Mouse (Mus musculus): Measurements from ENCODE around the gene Tpd52l2.

The Tpd52l2 gene

GRCm38 (mm10) chr2:181487338-181488277 lies 9.3 kb upstream of the Tpd52l2 start:
- in situ Hi-C loops (cut with MseI, MboI): no loop called here

GRCm38 (mm10) chr2:181491432-181492205 lies 5.3 kb upstream of the Tpd52l2 start:
- in situ Hi-C loops (cut with MseI, MboI): loop anchor here in 1 of 2 experiments (5.0 kb wide), 1 partner anchor 104 kb away; no protein-coding TSS in a partner anchor

- in situ Hi-C loops (cut with MseI, MboI): loop anchor here in 1 of 2 experiments (5.0 kb wide), 1 partner anchor 105 kb away; no protein-coding TSS in a partner anchor
These were observed 4.7 kb upstream of the Tpd52l2 start for GRCm38 (mm10) chr2:181492206-181492605.

GRCm38 (mm10) chr2:181493156-181493927 lies 3.6 kb upstream of the Tpd52l2 start, which contains the start of gene Abhd16b:
Abhd16b (plus strand) TSS chr2:181493206.
- in situ Hi-C loops (cut with MseI, MboI): loop anchor here in 1 of 2 experiments (5.0 kb wide), 1 partner anchor 106 kb away; no protein-coding TSS in a partner anchor

- in situ Hi-C loops (cut with MseI, MboI): loop anchor here in 1 of 2 experiments (5.0 kb wide), 1 partner anchor 107 kb away; no protein-coding TSS in a partner anchor
These were observed 2.5 kb upstream of the Tpd52l2 start for GRCm38 (mm10) chr2:181494266-181494945.

GRCm38 (mm10) chr2:181495845-181496244 lies 1.1 kb upstream of the Tpd52l2 start:
- in situ Hi-C loops (cut with MseI, MboI): loop anchor here in 1 of 2 experiments (5.0 kb wide), 1 partner anchor 104 kb away; no protein-coding TSS in a partner anchor

- in situ Hi-C loops (cut with MseI, MboI): loop anchor here in 1 of 2 experiments (5.0 kb wide), 1 partner anchor 104 kb away; no protein-coding TSS in a partner anchor
These were observed 661 bp upstream of the Tpd52l2 start for GRCm38 (mm10) chr2:181496281-181496680.

GRCm38 (mm10) chr2:181497548-181497875 lies 570 bp downstream of the Tpd52l2 start:
- in situ Hi-C loops (cut with MseI, MboI): loop anchor here in 1 of 2 experiments (5.0 kb wide), 1 partner anchor 105 kb away; no protein-coding TSS in a partner anchor

- in situ Hi-C loops (cut with MseI, MboI): loop anchor here in 1 of 2 experiments (5.0 kb wide), 1 partner anchor 106 kb away; no protein-coding TSS in a partner anchor
These were observed 1.7 kb downstream of the Tpd52l2 start for GRCm38 (mm10) chr2:181498644-181499043.

GRCm38 (mm10) chr2:181509191-181509590 lies 12.2 kb downstream of the Tpd52l2 start:
- in situ Hi-C loops (cut with MseI, MboI): no loop called here

- in situ Hi-C loops (cut with MseI, MboI): no loop called here
These were observed 14.3 kb downstream of the Tpd52l2 start for GRCm38 (mm10) chr2:181511231-181511630.

- in situ Hi-C loops (cut with MseI, MboI): no loop called here
These were observed 22.3 kb downstream of the Tpd52l2 start for GRCm38 (mm10) chr2:181519201-181519600.

GRCm38 (mm10) chr2:181520118-181520935 lies 23.4 kb downstream of the Tpd52l2 start, which contains the start of gene Dnajc5:
Dnajc5 (plus strand) TSS chr2:181520485.
- in situ Hi-C loops (cut with MseI, MboI): no loop called here

GRCm38 (mm10) chr2:181520936-181521227 lies 23.9 kb downstream of the Tpd52l2 start:
- in situ Hi-C loops (cut with MseI, MboI): no loop called here

- in situ Hi-C loops (cut with MseI, MboI): no loop called here
These were observed 24.5 kb downstream of the Tpd52l2 start for GRCm38 (mm10) chr2:181521491-181521890.

- in situ Hi-C loops (cut with MseI, MboI): no loop called here
These were observed 25.9 kb downstream of the Tpd52l2 start for GRCm38 (mm10) chr2:181522811-181523210.

- in situ Hi-C loops (cut with MseI, MboI): no loop called here
These were observed 28.6 kb downstream of the Tpd52l2 start for GRCm38 (mm10) chr2:181525526-181525925.

GRCm38 (mm10) chr2:181529076-181529475 lies 32.1 kb downstream of the Tpd52l2 start:
- in situ Hi-C loops (cut with MseI, MboI): no loop called here

GRCm38 (mm10) chr2:181532589-181532988 lies 35.6 kb downstream of the Tpd52l2 start:
- in situ Hi-C loops (cut with MseI, MboI): no loop called here

GRCm38 (mm10) chr2:181536410-181536809 lies 39.5 kb downstream of the Tpd52l2 start:
- in situ Hi-C loops (cut with MseI, MboI): no loop called here

All from mouse trophoblast stem cell (cell line).